Mouse (Mus musculus) lung, adult 2 months (tissue): ENCODE results near the gene Tmcc1. TPM values are rescaled to one million over a fixed set of nuclear protein-coding genes. Genes with fewer than 3 reads are reported as not detected.
A peak's percentile ranks its signal among the peaks of the same experiment; 100 is the strongest.

ENCODE experiments used
- DNase-seq: peaks from one replicate; pipeline ENCODE4 v3.0.0; 2022
- H3K4me1 ChIP-seq: fragments of 200-500 bp; 2 replicates; pipeline ENCODE4 v1.6.1; 2011; ENCODE audit warnings: low read length; ENCODE audit not compliant: control insufficient read depth, insufficient read depth
- H3K4me3 ChIP-seq: fragments of 200-500 bp; replicated peaks from 2 replicates; pipeline ENCODE3; 2011; ENCODE audit warnings: low read depth, mild to moderate bottlenecking, control low read depth, low read length; ENCODE audit errors: extremely low read depth
- CTCF ChIP-seq: fragments of 200-500 bp; IDR thresholded peaks from 2 replicates; pipeline ENCODE4 v1.5.1; 2011; ENCODE audit warnings: mild to moderate bottlenecking, low read length, control low read depth; ENCODE audit not compliant: insufficient read depth
- POLR2A ChIP-seq: fragments of 200-500 bp; IDR thresholded peaks from 2 replicates; pipeline ENCODE4 v1.6.1; 2011; ENCODE audit warnings: low read depth, mild to moderate bottlenecking, control low read depth, low read length, borderline replicate concordance; ENCODE audit errors: extremely low read depth
- WGBS: fragments of 180-500 bp; shearing (Covaris S2); methylation state at CpG from one replicate; pipeline ENCODE4 v1.1.7; 2018; 5-methylcytosine and 5-hydroxymethylcytosine counted together
- polyA plus RNA-seq: library from polyadenylated mRNA; depleted of rRNA; stranded (reverse); fragments of >200 nt; gene quantifications from 2 replicates; pipeline ENCODE4 v1.2.3, GENCODE M21; 2012

The Tmcc1 gene
- polyA plus RNA-seq, 1 experiment = 16.0 TPM

DNA sequence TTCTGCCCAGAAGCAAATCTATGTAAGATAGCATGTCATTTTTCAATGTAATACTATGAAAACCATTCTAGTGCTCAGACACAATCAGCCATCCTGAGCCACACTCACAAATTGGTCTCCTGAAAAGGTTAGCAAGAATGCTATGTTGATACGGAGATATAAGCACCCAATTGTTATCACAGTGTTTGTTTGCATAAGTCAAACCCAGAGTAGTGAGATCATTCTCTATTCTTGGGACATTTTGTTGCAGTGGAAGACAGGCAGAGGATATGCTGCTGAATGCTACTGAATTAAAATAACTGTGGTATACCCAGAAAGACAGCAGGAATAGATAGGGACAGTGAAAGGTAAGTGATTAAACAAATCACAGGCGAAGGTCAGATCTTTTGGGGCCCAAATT is 149.2 kb downstream of the Tmcc1 start:
- TF ChIP-seq POLR2A (no peak), CTCF (no peak)
- H3K4me1 ChIP-seq = peaks cover 6% of the 10 kb centered on the region
- no peak overlapping the region for H3K4me3 ChIP-seq
- no peak for DNase-seq
- WGBS = 43% methylated on average over 2 of the region's 2 CpGs

DNA sequence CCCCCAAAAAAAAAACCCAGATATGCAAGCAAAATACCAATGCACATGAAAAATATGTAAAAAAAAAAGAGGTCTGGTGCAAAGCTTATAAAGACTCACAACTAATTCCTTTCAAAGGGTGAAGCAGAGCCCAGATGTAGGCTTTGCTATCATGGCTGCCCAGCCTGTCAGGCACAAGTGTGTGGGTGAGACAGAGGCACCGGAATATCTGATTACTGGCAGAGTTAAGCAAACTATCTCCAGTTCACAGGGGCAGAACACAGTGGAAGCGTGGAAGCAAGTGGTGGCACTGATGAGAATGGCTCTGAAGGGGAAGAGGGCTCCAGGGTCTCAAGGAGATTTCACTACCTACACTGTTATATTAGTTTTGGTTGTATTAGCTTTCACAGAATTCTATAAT is 155.1 kb downstream of the Tmcc1 start:
- WGBS = 78% methylated on average over 2 of the region's 2 CpGs
- Histone ChIP-seq H3K4me3 (no peak overlapping the region), H3K4me1 (no peaks in the 10 kb centered on the region; the same call in 1 of the 2 replicates)
- DNase-seq = no peak
- TF ChIP-seq CTCF (no peak), POLR2A (no peak)

DNA sequence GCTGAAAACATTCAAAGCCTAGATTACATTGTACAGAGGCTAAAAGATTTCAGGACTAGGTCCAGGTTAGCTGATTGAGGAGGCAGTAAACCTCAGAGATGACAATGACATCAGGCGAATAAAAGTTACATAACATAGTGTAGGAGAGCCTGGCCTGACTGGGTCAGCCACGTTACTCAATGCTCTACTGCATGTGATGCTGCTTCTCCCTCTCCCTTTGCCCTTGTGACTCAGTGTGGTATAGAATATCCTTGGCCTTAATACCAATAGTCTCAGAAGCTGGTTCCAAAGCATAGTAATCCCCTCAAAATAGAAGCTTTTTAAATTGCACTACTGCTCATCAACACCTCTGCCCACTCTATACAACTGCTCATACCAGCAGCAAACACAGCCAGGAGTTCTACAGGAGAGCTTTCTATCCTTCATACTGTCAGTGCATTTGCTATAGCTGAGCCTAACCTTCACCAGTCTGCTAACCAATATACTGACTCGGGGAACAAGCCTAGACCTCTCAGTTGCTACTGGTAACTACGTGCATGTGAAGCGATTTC is 155.9 kb downstream of the Tmcc1 start:
- no peaks in the 10 kb centered on the region; the same call in 1 of the 2 replicates for H3K4me1 ChIP-seq
- DNase-seq = no peak
- WGBS = 79% methylated on average over 5 of the region's 5 CpGs
- H3K4me3 ChIP-seq = no peak overlapping the region
- TF ChIP-seq CTCF = no peak
- TF ChIP-seq POLR2A = no peak

DNA sequence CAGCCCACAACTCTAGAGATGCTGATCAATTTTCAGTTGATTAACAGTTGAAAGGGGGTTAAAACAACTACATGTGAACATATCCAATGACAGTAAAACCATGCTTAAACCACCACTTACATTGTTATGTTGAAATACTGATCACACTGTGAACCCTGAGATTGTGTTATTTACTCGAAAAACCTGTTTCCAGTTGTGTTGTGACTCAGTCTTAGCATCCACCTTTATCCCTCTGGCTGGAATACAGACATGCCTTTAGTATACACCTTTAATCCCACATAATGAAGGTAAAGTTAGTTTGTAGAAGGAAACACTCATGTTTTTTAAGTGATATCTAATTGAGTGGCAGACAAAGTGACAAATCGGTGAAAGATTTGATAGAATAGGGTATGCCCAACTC is 156.7 kb downstream of the Tmcc1 start:
- no peak for TF ChIP-seq CTCF
- Histone ChIP-seq H3K4me1 (no peaks in the 10 kb centered on the region; the same call in 1 of the 2 replicates), H3K4me3 (no peak overlapping the region)
- DNase-seq = no peak
- 89% methylated on average over 2 of the region's 2 CpGs for whole genome bisulfite sequencing

DNA sequence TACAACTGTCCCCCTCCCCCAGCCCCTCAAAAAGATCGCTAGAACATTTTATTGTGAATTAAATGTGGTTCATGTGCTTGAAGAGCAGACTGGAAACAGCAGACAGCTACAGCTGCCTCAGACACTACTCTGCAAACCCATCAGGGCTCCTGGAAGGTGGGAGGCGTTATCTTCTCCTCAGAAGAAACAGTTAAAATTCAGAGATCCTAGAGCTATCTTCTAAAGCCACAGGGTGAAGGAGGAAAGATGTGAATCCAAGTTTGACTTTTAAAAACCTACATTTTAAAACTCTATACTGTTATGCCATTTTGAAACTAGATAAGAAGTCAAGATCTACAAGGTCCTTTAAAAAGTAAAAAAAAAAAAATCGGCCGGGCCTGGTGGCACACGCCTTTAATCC is 162.2 kb downstream of the Tmcc1 start:
- Histone ChIP-seq H3K4me1 (no peaks in the 10 kb centered on the region; the same call in 1 of the 2 replicates), H3K4me3 (no peak overlapping the region)
- 91% methylated on average over 5 of the region's 5 CpGs for WGBS
- no peak for DNase-seq
- no peak for TF ChIP-seq POLR2A
- TF ChIP-seq CTCF = no peak

DNA sequence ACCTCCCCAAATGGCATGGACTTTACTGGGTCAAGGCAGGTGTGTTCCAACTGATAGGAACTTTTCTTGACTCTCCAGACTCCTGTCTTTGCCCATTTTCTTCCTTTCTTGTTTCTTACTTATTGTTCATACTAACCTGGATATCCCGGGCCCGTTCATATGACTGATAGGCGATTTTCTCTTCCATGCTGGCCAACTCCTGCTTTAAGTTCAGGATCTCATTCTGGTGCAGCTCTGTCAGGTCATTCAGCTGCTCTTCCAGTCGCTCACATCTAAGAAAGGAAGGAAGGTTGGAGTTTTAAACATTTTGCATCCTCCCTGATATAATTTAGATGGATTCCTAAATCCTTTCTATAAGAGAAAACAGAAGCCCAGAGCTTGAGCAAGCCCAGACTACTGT is 168.6 kb downstream of the Tmcc1 start:
- Histone ChIP-seq H3K4me1 (no peaks in the 10 kb centered on the region), H3K4me3 (no peak overlapping the region)

DNA sequence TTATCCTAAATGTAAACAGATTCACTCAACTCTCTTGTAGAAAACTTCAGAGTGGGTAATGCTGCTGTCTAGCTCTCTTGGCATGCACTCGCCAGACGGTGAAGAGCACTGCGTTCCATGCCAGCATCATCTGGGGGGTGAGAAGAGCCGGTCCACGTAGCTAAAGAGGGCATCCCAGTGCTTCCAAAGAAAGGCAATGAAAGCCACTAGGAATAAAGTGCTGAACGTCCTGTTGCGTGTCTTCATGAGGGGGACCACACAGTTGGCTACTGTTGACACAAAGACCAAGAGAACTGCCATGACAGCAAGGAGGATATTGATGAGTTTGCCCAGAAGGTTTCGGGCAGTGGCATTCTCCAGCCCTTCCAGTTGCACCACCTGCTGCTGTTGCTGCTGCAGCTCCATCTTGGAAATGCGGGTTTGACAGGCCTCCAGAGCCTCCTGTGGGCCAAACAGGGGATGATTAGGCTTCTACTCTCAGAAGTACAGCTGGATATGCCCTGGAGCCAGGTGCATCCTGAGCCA is 171.3 kb downstream of the Tmcc1 start:
- Histone ChIP-seq H3K4me3 (no peak overlapping the region), H3K4me1 (no peaks in the 10 kb centered on the region)
- TF ChIP-seq POLR2A (no peak), CTCF (no peak)
- 82% methylated on average over 9 of the region's 9 CpGs for WGBS
- no peak for DNase-seq

More for the DNA sequence above, 168.6 kb downstream of the Tmcc1 start:
- TF ChIP-seq CTCF = no peak
- no peak for TF ChIP-seq POLR2A
- WGBS = 89% methylated on average over 4 of the region's 4 CpGs
- no peak for DNase-seq

DNA sequence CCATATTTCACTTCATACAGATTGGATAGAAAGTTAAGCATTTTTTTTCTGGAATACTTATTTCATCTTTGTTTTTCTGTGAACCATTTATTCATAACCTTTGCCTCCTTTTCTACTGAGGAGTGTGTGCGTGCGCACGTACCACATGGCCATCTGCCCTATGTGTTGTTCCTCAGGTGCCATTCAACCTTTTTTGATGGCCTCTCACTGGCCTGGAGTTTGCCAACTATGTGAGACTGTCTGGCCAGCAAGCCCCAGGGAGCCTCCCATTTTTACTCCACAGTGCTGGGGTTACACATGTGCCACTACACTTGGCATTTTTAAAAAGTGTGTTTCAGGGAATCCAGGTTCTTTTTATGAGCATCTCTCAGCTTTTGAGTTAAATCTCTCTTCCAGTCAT is 177.4 kb downstream of the Tmcc1 start:
- H3K4me1 ChIP-seq = no peaks in the 10 kb centered on the region
- DNase-seq = no peak
- no peak overlapping the region for H3K4me3 ChIP-seq
- TF ChIP-seq POLR2A (no peak), CTCF (no peak)
- WGBS = 84% methylated on average over 3 of the region's 3 CpGs

DNA sequence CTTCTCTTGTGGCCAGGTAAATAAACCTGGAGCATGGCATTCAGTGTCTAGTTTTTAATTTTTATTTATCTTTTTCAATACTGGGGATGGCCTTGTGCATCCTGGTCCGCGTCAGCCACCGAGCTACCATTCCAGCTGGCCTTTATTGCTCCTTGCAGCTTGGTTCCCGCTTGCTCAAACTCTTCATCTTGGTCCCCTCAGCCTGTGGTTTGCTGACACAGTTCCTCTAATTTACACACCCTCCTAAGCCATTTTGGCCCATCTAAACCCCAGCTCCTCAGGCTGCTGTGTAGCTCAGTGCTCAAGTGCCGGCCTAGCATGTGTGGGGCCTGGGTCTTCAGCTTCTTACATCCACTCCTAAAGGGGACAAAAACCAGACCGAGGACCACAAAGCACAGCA is 179.2 kb downstream of the Tmcc1 start:
- no peak for TF ChIP-seq POLR2A
- no peak for TF ChIP-seq CTCF
- Histone ChIP-seq H3K4me3 (no peak overlapping the region), H3K4me1 (no peaks in the 10 kb centered on the region)
- 79% methylated on average over 6 of the region's 6 CpGs for WGBS
- DNase-seq = no peak

DNA sequence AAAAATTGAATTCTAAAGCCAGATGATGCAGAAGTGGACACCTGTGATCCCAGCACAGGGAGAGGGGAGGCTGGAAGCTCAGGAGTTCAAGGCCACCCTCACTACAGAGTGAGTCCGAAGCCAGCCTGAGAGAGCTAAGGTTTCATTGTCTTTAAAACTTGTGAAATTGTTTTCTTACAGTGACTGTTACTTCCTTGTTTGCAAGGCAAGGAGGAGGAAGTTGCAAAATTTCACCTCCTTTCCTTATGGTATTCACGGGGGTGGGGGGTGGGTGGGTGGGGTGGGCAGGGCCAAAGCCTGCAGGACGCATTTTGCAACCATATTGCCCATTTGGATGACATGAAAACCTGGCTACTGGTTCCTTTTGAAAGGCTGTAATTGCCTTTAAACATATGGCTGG is 179.6 kb downstream of the Tmcc1 start:
- DNase-seq = no peak
- no peaks in the 10 kb centered on the region for H3K4me1 ChIP-seq
- H3K4me3 ChIP-seq = no peak overlapping the region
- WGBS = 31% methylated on average over 3 of the region's 3 CpGs
- TF ChIP-seq CTCF (no peak), POLR2A (no peak)

DNA sequence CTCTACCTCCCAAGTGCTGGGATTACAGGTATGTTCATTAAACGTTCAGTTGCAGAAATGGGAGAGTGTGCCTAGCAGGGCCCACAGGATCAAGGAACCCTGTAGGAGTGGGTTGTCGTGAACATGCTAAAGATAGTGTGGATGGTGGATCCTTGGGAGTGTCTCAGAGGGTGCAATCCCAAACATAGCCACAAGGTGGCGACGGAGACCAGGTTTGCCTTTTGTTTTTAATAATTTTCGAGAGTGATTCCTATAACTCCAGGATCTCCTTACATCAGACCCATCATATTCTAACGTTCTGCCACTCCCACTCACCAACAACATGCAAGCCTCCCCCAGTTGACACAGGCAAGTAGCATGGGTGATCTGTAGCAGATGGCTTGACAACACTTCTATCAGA is 182.7 kb downstream of the Tmcc1 start:
- no peak overlapping the region for H3K4me3 ChIP-seq
- DNase-seq = peak; percentile 91
- TF ChIP-seq CTCF = peak; percentile 92
- no peak for TF ChIP-seq POLR2A
- peaks cover 20% of the 10 kb centered on the region for H3K4me1 ChIP-seq
- 4% methylated on average over 6 of the region's 6 CpGs for WGBS
